Mouse (Mus musculus) stomach, embryonic 15.5 days (tissue): ENCODE results near the gene Prph2. TPM values are rescaled to one million over a fixed set of nuclear protein-coding genes. Genes with fewer than 3 reads are reported as not detected.
A peak's percentile ranks its signal among the peaks of the same experiment; 100 is the strongest.

ENCODE experiments used
- ATAC-seq: fragments of 200-750 bp; cut with Nextera tagmentation; 2 replicates; pipeline ENCODE4 v1.8.0; 2017; ENCODE audit warnings: low read depth, moderate number of reproducible peaks, moderate TSS enrichment; ENCODE audit not compliant: insufficient read depth, low FRiP score
- H3K27ac ChIP-seq: fragments of 300-500 bp; sonication (generic); 2 replicates; pipeline ENCODE4 v1.5.1; 2015; ENCODE audit warnings: mild to moderate bottlenecking, inconsistent platforms
- H3K27me3 ChIP-seq: fragments of 300-500 bp; sonication (generic); replicated peaks from 2 replicates; pipeline ENCODE4 v1.6.1; 2015; ENCODE audit warnings: inconsistent platforms
- H3K36me3 ChIP-seq: fragments of 300-500 bp; sonication (generic); 2 replicates; pipeline ENCODE4 v1.6.1; 2015; ENCODE audit warnings: inconsistent platforms
- H3K4me1 ChIP-seq: fragments of 300-500 bp; sonication (generic); 2 replicates; pipeline ENCODE4 v1.6.1; 2015; ENCODE audit warnings: inconsistent platforms
- H3K4me2 ChIP-seq: fragments of 300-500 bp; sonication (generic); 2 replicates; pipeline ENCODE4 v1.6.1; 2015; ENCODE audit warnings: mild to moderate bottlenecking, inconsistent platforms
- H3K4me3 ChIP-seq: fragments of 300-500 bp; sonication (generic); replicated peaks from 2 replicates; pipeline ENCODE4 v1.5.1; 2015; ENCODE audit warnings: inconsistent platforms
- H3K9ac ChIP-seq: fragments of 300-500 bp; sonication (generic); 2 replicates; pipeline ENCODE4 v1.6.1; 2015; ENCODE audit warnings: inconsistent platforms
- H3K9me3 ChIP-seq: fragments of 300-500 bp; sonication (generic); 2 replicates; pipeline ENCODE4 v1.6.1; 2016; ENCODE audit warnings: inconsistent platforms
- WGBS: fragments of 180-500 bp; shearing (Covaris S2); methylation state at CpG from one replicate; pipeline ENCODE4 v1.1.7; 2015; 5-methylcytosine and 5-hydroxymethylcytosine counted together
- polyA plus RNA-seq: library from polyadenylated mRNA; unstranded; fragments of >200 nt; fragmentation: Nextera tagmentation; extraction: Ambion mirVana; gene quantifications from 2 replicates; pipeline ENCODE4 v1.2.1, GENCODE M21; 2015

The Prph2 gene
- polyA plus RNA-seq, 1 experiment from 2014 or later, result not detected

DNA sequence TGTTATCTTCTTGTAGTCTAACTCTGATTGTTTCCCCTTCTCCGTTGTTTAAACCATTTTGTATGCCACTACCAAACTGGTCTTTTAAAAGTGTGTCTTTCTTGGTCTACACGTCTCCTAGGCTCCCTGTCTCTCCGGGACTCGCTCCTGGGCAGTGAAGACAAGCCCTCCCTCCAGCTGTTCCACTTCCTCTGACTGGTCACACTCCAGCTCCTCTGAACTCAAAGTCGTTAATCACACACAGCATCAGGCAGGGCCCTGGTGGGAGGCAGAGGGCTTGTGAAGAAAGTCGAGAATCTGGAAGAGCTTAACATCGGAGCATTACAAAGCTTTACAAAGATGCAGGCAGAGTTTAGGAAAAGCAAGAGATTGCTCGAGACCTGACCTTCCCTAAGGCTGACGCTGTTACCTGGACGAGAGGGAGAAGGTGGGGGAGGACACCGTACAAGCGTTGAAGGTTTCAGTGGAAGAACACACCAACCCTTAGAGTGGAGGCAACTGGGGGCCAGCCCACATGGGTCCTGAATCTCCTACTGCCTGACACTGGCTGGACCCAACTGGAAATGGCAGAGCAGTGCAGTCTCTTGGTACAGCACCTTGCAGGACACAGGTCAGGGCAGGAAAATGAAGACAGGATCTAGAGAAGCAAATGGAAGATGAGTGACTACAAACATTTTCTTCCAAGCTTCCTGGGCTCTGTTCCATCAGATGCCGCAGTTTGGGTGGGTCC lies 12.9 kb upstream of the Prph2 start:
- Histone ChIP-seq H3K27ac (peak overlapping the region; percentile 1; the same call in 1 of the 2 replicates), H3K4me2 (0 out of 2 replicates have a peak overlapping the region, but pooled peaks have one; percentile 11), H3K9me3 (no peaks in the 10 kb centered on the region), H3K4me1 (peaks cover 12% of the 10 kb centered on the region), H3K27me3 (no peaks in the 10 kb centered on the region), H3K4me3 (no peak overlapping the region), H3K36me3 (no peaks in the 10 kb centered on the region), H3K9ac (no peak overlapping the region)
- ATAC-seq, result no peak
- WGBS, result 30% methylated on average over 13 of the region's 13 CpGs

DNA sequence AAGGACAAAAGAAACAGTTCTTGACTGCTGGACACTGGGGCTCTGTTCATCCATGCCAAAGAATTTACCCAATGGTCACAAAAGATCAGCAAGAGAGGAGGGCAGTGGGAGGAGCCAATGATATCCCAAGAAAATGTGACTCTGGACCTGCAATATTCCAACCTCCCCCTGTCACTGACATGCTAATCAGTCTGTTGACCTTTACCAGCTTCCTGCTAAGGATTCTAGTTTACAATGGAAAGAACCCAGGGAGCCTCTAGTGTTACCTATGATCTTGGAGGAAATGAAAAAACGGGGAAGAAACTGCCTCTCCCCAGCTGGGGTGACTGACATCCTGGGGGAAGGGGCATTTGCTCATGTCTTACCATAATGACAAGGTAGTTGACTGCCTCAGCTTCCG lies 9.3 kb upstream of the Prph2 start:
- no peaks in the 10 kb centered on the region for H3K9me3 ChIP-seq
- no peak overlapping the region for H3K27ac ChIP-seq
- no peak for ATAC-seq
- H3K9ac ChIP-seq, result no peak overlapping the region
- WGBS, result 59% methylated on average over 2 of the region's 2 CpGs
- H3K27me3 ChIP-seq, result no peaks in the 10 kb centered on the region
- H3K36me3 ChIP-seq, result no peaks in the 10 kb centered on the region
- peaks cover 8% of the 10 kb centered on the region; the same call in 1 of the 2 replicates for H3K4me1 ChIP-seq
- no peak overlapping the region for H3K4me3 ChIP-seq
- H3K4me2 ChIP-seq, result no peak overlapping the region

- Histone ChIP-seq H3K36me3 (no peaks in the 10 kb centered on the region), H3K27ac (no peak overlapping the region), H3K9me3 (no peaks in the 10 kb centered on the region), H3K4me2 (no peak overlapping the region), H3K4me1 (no peaks in the 10 kb centered on the region), H3K27me3 (no peaks in the 10 kb centered on the region), H3K9ac (no peak overlapping the region), H3K4me3 (no peak overlapping the region)
- WGBS, result 21% methylated on average over 19 of the region's 19 CpGs
- ATAC-seq, result peak; percentile 76; the same call in 1 of the 2 replicates
Measured at GRCm38 (mm10) chr17:46903876-46904490, 6.3 kb upstream of the Prph2 start.

GRCm38 (mm10) chr17:46912331-46912730 lies 2.1 kb downstream of the Prph2 start:
- no peak for ATAC-seq
- Histone ChIP-seq H3K4me3 (no peak overlapping the region), H3K4me1 (no peaks in the 10 kb centered on the region), H3K9me3 (no peaks in the 10 kb centered on the region), H3K9ac (no peak overlapping the region), H3K4me2 (no peak overlapping the region), H3K36me3 (no peaks in the 10 kb centered on the region), H3K27ac (no peak overlapping the region), H3K27me3 (no peaks in the 10 kb centered on the region)
- WGBS, result 42% methylated on average over 6 of the region's 6 CpGs

DNA sequence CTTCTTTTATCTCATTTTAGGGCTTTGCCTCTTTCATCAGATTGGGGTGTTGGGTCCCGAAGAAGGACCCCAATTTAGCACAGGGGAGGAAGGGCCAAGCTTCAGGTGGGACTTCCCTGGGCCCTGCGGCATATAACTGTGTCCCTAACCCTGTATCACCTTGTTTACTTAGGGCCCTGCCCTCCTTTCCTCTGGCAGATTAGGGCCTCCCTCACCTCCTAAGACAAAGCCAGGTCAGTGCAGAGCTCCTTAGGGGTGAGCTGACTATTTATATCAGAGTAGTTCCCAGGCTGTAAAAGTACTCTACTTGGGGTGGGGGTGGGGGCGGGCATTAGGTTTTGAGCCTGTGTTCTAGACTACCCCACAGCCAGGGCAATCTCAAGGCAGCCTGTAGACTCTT lies 4.9 kb downstream of the Prph2 start:
- Histone ChIP-seq H3K36me3 (no peaks in the 10 kb centered on the region), H3K27me3 (no peaks in the 10 kb centered on the region), H3K9me3 (no peaks in the 10 kb centered on the region), H3K4me1 (no peaks in the 10 kb centered on the region), H3K4me2 (no peak overlapping the region), H3K4me3 (no peak overlapping the region), H3K27ac (no peak overlapping the region), H3K9ac (no peak overlapping the region)
- peak; percentile 13; the same call in 1 of the 2 replicates for ATAC-seq
- 53% methylated on average over 3 of the region's 3 CpGs for WGBS

DNA sequence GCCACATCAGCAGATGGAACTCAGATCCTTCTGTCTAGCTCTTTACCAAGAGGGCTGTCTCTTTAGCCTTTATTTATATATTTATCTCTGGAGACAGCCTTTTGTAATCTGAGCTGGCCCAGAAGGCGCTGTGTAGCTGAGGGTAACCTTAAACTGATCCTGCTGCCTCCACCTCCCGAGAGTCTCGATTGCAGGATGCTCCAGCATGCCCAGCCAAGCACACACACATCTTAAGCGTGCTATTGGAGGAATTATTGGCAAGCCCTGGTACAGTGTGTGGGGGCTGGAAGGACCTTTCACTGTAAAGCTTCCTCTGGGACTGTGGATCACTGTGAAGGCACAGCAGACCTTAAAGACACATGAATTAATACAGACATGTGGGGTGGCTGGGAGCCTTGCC lies 8.7 kb downstream of the Prph2 start:
- Histone ChIP-seq H3K4me3 (no peak overlapping the region), H3K9me3 (no peaks in the 10 kb centered on the region), H3K9ac (no peak overlapping the region), H3K4me1 (no peaks in the 10 kb centered on the region), H3K27ac (no peak overlapping the region), H3K36me3 (no peaks in the 10 kb centered on the region), H3K4me2 (no peak overlapping the region), H3K27me3 (no peaks in the 10 kb centered on the region)
- ATAC-seq, result no peak
- 18% methylated on average over 4 of the region's 4 CpGs for WGBS

- H3K4me2 ChIP-seq, result no peak overlapping the region
- no peak overlapping the region for H3K27ac ChIP-seq
- no peaks in the 10 kb centered on the region for H3K9me3 ChIP-seq
- 50% methylated on average over 6 of the region's 6 CpGs for WGBS
- no peak overlapping the region for H3K9ac ChIP-seq
- H3K4me3 ChIP-seq, result no peak overlapping the region
- ATAC-seq, result no peak
- no peaks in the 10 kb centered on the region for H3K36me3 ChIP-seq
- no peaks in the 10 kb centered on the region for H3K4me1 ChIP-seq
- H3K27me3 ChIP-seq, result no peaks in the 10 kb centered on the region
Measured at GRCm38 (mm10) chr17:46920855-46921254, 10.6 kb downstream of the Prph2 start.

- H3K9ac ChIP-seq, result no peak overlapping the region
- no peak for ATAC-seq
- no peak overlapping the region for H3K4me3 ChIP-seq
- no peaks in the 10 kb centered on the region for H3K9me3 ChIP-seq
- H3K4me2 ChIP-seq, result no peak overlapping the region
- H3K4me1 ChIP-seq, result no peaks in the 10 kb centered on the region
- H3K27me3 ChIP-seq, result no peaks in the 10 kb centered on the region
- no peak overlapping the region for H3K27ac ChIP-seq
- 65% methylated on average over 6 of the region's 6 CpGs for WGBS
- H3K36me3 ChIP-seq, result peaks cover 16% of the 10 kb centered on the region; the same call in 1 of the 2 replicates
Measured at GRCm38 (mm10) chr17:46926192-46926591, 15.9 kb downstream of the Prph2 start.

DNA sequence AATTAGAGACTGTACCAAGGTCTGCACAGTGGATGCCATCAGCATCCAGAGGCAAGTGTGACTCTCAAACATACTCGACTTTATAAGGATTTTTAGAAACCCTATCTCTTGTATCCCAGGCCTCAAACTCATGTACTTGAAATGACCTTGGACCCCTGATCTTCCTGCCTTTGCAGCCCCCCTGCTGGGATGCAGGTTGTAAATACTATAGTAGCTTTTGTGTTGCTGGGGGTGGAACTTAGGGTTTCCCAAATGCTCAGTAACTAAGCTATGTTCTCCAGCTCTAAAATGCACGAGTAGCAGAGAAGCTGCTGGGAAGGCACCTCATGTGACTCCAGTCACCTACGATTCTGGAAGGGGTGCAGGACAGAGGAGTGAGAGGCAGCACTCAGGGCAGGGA lies 16.7 kb downstream of the Prph2 start:
- no peak overlapping the region for H3K4me3 ChIP-seq
- no peak for ATAC-seq
- WGBS, result 65% methylated on average over 3 of the region's 3 CpGs
- no peak overlapping the region for H3K4me2 ChIP-seq
- H3K4me1 ChIP-seq, result no peaks in the 10 kb centered on the region
- H3K27ac ChIP-seq, result no peak overlapping the region
- no peak overlapping the region for H3K9ac ChIP-seq
- H3K27me3 ChIP-seq, result no peaks in the 10 kb centered on the region
- H3K9me3 ChIP-seq, result no peaks in the 10 kb centered on the region
- H3K36me3 ChIP-seq, result peaks cover 23% of the 10 kb centered on the region

- Histone ChIP-seq H3K9ac (no peak overlapping the region), H3K4me1 (no peaks in the 10 kb centered on the region), H3K4me2 (no peak overlapping the region), H3K27ac (no peak overlapping the region), H3K9me3 (no peaks in the 10 kb centered on the region), H3K36me3 (peaks cover 32% of the 10 kb centered on the region), H3K27me3 (no peaks in the 10 kb centered on the region), H3K4me3 (no peak overlapping the region)
- WGBS, result 91% methylated on average over 5 of the region's 5 CpGs
- ATAC-seq, result no peak
Measured at GRCm38 (mm10) chr17:46927781-46928180, 17.5 kb downstream of the Prph2 start.

GRCm38 (mm10) chr17:46929277-46929676 lies 19.0 kb downstream of the Prph2 start:
- H3K4me3 ChIP-seq, result no peak overlapping the region
- ATAC-seq, result no peak
- 74% methylated on average over 12 of the region's 12 CpGs for WGBS
- no peaks in the 10 kb centered on the region for H3K9me3 ChIP-seq
- no peak overlapping the region for H3K4me2 ChIP-seq
- peaks cover 46% of the 10 kb centered on the region for H3K36me3 ChIP-seq
- no peak overlapping the region for H3K9ac ChIP-seq
- no peaks in the 10 kb centered on the region for H3K4me1 ChIP-seq
- no peak overlapping the region for H3K27ac ChIP-seq
- no peaks in the 10 kb centered on the region for H3K27me3 ChIP-seq

DNA sequence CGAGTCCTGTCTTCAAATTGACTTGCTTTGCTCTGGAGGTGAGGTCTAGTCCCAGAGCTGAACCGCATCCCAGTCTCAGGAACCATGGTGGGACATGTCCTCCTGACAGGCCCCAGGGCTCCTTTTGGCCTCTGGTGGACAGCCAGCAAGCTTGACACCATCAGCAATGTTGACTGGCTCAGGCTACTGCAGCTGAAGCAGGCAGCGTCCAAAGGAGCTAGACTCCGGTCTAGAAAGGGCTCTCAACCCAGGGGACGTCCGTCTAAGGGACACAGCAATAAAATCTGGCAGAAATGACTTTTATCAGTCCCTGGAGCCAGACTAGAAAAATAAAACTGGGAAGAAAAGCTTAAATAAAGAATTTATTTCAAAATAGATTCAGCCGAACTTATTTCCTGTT lies 19.6 kb downstream of the Prph2 start:
- no peak overlapping the region for H3K9ac ChIP-seq
- H3K4me3 ChIP-seq, result no peak overlapping the region
- H3K4me1 ChIP-seq, result no peaks in the 10 kb centered on the region
- no peaks in the 10 kb centered on the region for H3K9me3 ChIP-seq
- no peak for ATAC-seq
- no peaks in the 10 kb centered on the region for H3K27me3 ChIP-seq
- H3K4me2 ChIP-seq, result no peak overlapping the region
- H3K27ac ChIP-seq, result no peak overlapping the region
- H3K36me3 ChIP-seq, result peaks cover 50% of the 10 kb centered on the region
- WGBS, result 92% methylated on average over 7 of the region's 7 CpGs
